Mouse (Mus musculus) limb, embryonic 14.5 days (tissue): ENCODE data around the gene Ap3b1. TPM values are rescaled to one million over a fixed set of nuclear protein-coding genes. Genes with fewer than 3 reads are reported as not detected.
A peak's percentile ranks its signal among the peaks of the same experiment; 100 is the strongest.

Experiments
- ATAC-seq: fragments of 200-750 bp; cut with Nextera tagmentation; 2 replicates; pipeline ENCODE4 v1.8.0; 2017; ENCODE audit warnings: low read depth, moderate number of reproducible peaks, moderate TSS enrichment; ENCODE audit not compliant: low FRiP score
- DNase-seq: peaks from one replicate; pipeline ENCODE4 v3.0.0-alpha.2; 2015; ENCODE audit warnings: low spot score
- H3K27ac ChIP-seq: fragments of 300-500 bp; sonication (generic); replicated peaks from 2 replicates; pipeline ENCODE4 v1.5.1; 2014; ENCODE audit warnings: low read depth, mild to moderate bottlenecking, low read length, moderate library complexity, mixed read lengths
- H3K27me3 ChIP-seq: fragments of 300-500 bp; sonication (generic); 2 replicates; pipeline ENCODE4 v1.6.1; 2014; ENCODE audit warnings: low read length, mixed read lengths; ENCODE audit not compliant: control insufficient read depth, insufficient read depth
- H3K36me3 ChIP-seq: fragments of 300-500 bp; sonication (generic); 2 replicates; pipeline ENCODE4 v1.6.1; 2014; ENCODE audit warnings: mild to moderate bottlenecking, low read length, moderate library complexity, mixed read lengths; ENCODE audit not compliant: control insufficient read depth, insufficient read depth
- H3K4me1 ChIP-seq: fragments of 300-500 bp; sonication (generic); 2 replicates; pipeline ENCODE4 v1.6.1; 2014; ENCODE audit warnings: antibody characterized with exemption, low read length, mixed read lengths; ENCODE audit not compliant: control insufficient read depth, insufficient read depth
- H3K4me2 ChIP-seq: fragments of 300-500 bp; sonication (generic); replicated peaks from 2 replicates; pipeline ENCODE4 v1.6.1; 2014; ENCODE audit warnings: low read depth, mild to moderate bottlenecking, low read length, moderate library complexity; ENCODE audit not compliant: severe bottlenecking
- H3K4me3 ChIP-seq: fragments of 300-500 bp; sonication (generic); replicated peaks from 2 replicates; pipeline ENCODE4 v1.5.1; 2014; ENCODE audit warnings: low read length
- H3K9ac ChIP-seq: fragments of 300-500 bp; sonication (generic); 2 replicates; pipeline ENCODE4 v1.6.1; 2014; ENCODE audit warnings: mild to moderate bottlenecking, low read depth, low read length, moderate library complexity; ENCODE audit not compliant: severe bottlenecking
- H3K9me3 ChIP-seq: fragments of 300-500 bp; sonication (generic); 2 replicates; pipeline ENCODE4 v1.6.1; 2016; ENCODE audit warnings: low read length; ENCODE audit not compliant: control insufficient read depth
- POLR2A ChIP-seq: fragments of 200-500 bp; IDR thresholded peaks from 2 replicates; pipeline ENCODE4 v1.8.0; 2012; ENCODE audit warnings: inconsistent platforms, mild to moderate bottlenecking, moderate library complexity, borderline replicate concordance; ENCODE audit not compliant: insufficient read depth, insufficient read length; ENCODE audit errors: extremely low read depth
- WGBS: fragments of 180-500 bp; shearing (Covaris S2); extraction: QIAGEN DNeasy Blood & Tissue Kit; methylation state at CpG from one replicate; pipeline ENCODE4 v1.1.7; 2014; 5-methylcytosine and 5-hydroxymethylcytosine counted together
- polyA plus RNA-seq, 2 experiments: library from polyadenylated mRNA; depleted of rRNA in 1 of 2; stranded (reverse) in 1 of 2; unstranded in 1 of 2; fragments of >200 nt; fragmentation: Nextera tagmentation in 1 of 2; extraction: Ambion mirVana in 1 of 2; gene quantifications; 2 replicates each; pipeline versions ENCODE4 v1.2.1 to v1.2.3; 2012 to 2014

Gene Ap3b1
- polyA plus RNA-seq, 2 experiments = 41.6 to 54.5 TPM

DNA sequence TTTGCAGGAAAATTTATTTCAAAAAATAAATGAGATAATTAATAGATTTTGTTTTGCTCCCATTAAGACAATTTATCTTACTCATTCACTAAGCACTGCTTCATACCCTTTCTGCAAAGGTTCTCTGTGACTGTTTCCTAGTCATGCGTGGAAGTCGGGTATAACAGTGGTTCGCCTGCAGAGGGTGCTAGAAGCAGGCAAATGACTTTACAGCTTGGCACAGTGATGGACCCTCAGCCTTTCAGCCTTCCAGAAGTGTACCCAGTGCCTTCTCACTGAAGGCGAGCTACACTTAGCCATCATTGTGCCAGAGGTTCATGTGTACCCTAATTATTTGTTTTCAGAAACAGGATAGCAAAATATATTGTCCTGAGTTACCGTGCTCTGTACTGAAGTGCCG, 92.5 kb downstream of the Ap3b1 start:
- H3K4me2 ChIP-seq = no peak overlapping the region
- no peak for ATAC-seq
- no peak for TF ChIP-seq POLR2A
- 54% methylated on average over 6 of the region's 6 CpGs for WGBS
- H3K36me3 ChIP-seq = peaks cover 33% of the 10 kb centered on the region
- peak; percentile 61 for DNase-seq
- H3K27me3 ChIP-seq = no peaks in the 10 kb centered on the region
- no peak overlapping the region for H3K9ac ChIP-seq
- H3K4me3 ChIP-seq = no peak overlapping the region
- no peaks in the 10 kb centered on the region for H3K9me3 ChIP-seq
- H3K4me1 ChIP-seq = no peaks in the 10 kb centered on the region
- H3K27ac ChIP-seq = no peak overlapping the region

DNA sequence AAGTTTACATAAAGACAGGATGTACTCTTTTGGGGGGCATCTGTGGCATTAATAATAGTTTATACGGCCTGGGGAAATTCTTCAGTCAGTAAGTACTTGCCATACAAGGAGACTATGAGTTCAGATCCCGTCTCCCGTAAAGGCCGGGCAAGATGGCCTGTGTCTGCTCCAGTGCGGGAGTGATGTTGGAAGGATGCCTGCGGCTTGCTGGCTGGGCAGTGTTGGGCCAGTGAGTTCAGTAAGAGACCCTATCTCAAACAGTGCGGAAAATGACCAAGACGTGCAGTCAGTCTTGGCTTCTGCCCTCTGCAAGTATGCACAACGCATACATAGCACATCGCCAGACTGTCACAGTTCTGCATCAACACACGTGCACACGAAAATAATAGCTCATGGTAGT, 95.4 kb downstream of the Ap3b1 start:
- Histone ChIP-seq H3K4me3 (no peak overlapping the region), H3K4me2 (no peak overlapping the region), H3K9me3 (no peaks in the 10 kb centered on the region), H3K27me3 (no peaks in the 10 kb centered on the region), H3K9ac (no peak overlapping the region), H3K27ac (no peak overlapping the region), H3K36me3 (peaks cover 35% of the 10 kb centered on the region), H3K4me1 (no peaks in the 10 kb centered on the region)
- ATAC-seq (no peak), DNase-seq (no peak)
- 86% methylated on average over 12 of the region's 12 CpGs for WGBS
- TF ChIP-seq POLR2A = no peak

DNA sequence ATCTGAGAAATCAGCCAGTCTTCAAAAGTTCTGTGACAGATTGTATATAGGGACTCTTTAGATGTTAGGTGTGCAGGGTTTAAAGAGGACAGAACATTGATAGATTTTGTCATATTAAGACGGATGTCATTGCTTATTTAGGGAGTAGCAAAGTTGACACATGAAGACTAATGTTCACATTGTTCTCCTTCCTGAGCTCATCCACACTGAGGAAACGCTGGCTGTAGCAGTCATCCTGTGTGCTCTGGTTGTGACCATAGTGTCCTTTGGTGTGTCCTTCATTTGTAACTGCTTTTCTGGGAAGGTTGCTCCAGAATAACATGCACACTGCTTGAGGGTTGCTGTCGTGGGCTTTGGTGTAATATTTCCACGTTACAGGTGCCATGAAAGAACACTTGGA, 100.4 kb downstream of the Ap3b1 start:
- peaks cover 45% of the 10 kb centered on the region for H3K36me3 ChIP-seq
- no peak overlapping the region for H3K27ac ChIP-seq
- H3K27me3 ChIP-seq = no peaks in the 10 kb centered on the region
- no peak for DNase-seq
- TF ChIP-seq POLR2A = no peak
- H3K9me3 ChIP-seq = no peaks in the 10 kb centered on the region
- no peak overlapping the region for H3K4me2 ChIP-seq
- no peak overlapping the region for H3K4me3 ChIP-seq
- H3K9ac ChIP-seq = no peak overlapping the region
- ATAC-seq = no peak
- WGBS = 88% methylated on average over 4 of the region's 4 CpGs
- H3K4me1 ChIP-seq = no peaks in the 10 kb centered on the region

DNA sequence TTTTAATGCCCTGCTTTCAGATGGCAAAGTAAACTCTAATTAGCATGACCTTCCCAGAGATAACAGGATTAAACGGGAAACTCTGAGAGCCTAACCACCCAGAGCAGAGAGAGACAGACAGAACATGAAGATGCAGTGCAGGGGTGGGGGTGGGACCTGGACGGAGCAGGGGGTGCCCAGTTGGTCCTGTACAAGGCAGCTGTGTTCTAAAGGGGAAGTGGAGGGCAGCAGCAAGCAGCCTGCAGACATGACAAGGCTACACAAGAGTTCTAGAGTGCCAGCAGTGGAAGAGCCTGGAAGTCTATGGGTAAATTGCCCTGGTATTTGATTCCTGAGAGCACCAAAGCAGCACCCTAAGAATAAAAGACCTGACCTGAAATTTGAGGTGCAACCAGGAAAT, 105.5 kb downstream of the Ap3b1 start:
- DNase-seq (no peak), ATAC-seq (no peak)
- WGBS = 74% methylated on average over 2 of the region's 2 CpGs
- no peak for TF ChIP-seq POLR2A
- Histone ChIP-seq H3K27me3 (no peaks in the 10 kb centered on the region), H3K4me3 (no peak overlapping the region), H3K9me3 (no peaks in the 10 kb centered on the region), H3K27ac (no peak overlapping the region), H3K4me1 (no peaks in the 10 kb centered on the region), H3K9ac (no peak overlapping the region), H3K4me2 (no peak overlapping the region), H3K36me3 (peaks cover 32% of the 10 kb centered on the region)

DNA sequence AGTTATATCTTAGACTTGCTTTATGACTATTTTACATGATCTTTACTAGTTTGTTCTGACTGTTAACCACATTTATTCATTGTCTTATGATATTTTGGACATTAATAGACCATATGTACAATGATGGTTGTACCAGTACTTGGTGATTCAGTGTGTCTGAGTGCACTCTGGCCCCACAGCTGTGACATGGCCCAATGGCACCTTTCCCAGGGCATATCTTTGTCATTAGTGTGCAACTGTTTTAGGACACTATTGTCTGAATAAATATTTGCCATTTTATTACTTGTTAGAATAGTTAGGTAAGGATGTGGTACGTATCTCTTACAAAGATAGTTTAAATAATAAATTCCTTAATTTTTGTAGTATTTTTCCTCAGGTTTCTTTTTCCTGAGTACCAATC, 109.8 kb downstream of the Ap3b1 start:
- ATAC-seq (no peak), DNase-seq (no peak)
- H3K9me3 ChIP-seq = no peaks in the 10 kb centered on the region
- no peak for TF ChIP-seq POLR2A
- WGBS = 91% methylated on average over 1 of the region's 1 CpGs
- H3K27me3 ChIP-seq = no peaks in the 10 kb centered on the region
- H3K4me3 ChIP-seq = no peak overlapping the region
- H3K27ac ChIP-seq = no peak overlapping the region
- no peak overlapping the region for H3K9ac ChIP-seq
- no peak overlapping the region for H3K4me2 ChIP-seq
- H3K4me1 ChIP-seq = no peaks in the 10 kb centered on the region
- peaks cover 24% of the 10 kb centered on the region for H3K36me3 ChIP-seq
